Mouse (Mus musculus) brain, embryonic 18.5 days (tissue): ENCODE data around the gene Syde2.
"Not testable (repeated sequence)": the region's sequence is repeated elsewhere in the genome, so short reads cannot be mapped to it uniquely, and the experiment has no call there.

Experiments used
- DNase-seq: peaks from one replicate; pipeline ENCODE4 v3.0.0-alpha.2; 2012; ENCODE audit warnings: low read depth, low spot score

Syde2 gene

DNA sequence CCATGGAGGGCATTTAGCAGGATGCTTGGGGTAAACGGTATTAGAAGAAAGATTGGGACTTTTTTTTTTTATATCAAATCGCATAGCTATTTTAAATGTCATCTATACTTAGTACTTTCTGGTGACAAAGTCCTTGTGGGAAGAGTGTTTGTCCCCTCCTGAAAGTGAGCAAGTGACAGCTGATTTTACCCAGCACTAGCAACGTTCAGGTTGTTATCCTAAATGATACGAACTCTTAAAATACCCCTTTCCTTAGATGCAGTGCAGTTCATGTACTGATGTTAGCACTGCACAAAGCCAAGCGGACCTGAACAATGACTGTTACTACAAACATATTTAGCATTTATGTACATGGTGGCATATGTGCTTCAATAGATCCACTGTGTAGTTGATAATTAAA lies 20.9 kb upstream of the Syde2 start:
- DNase-seq, result no peak

- no peak for DNase-seq
Observed at GRCm38 (mm10) chr3:145969031-145969501, 18.6 kb upstream of the Syde2 start.

GRCm38 (mm10) chr3:145971501-145971900 lies 16.2 kb upstream of the Syde2 start:
- no peak for DNase-seq

DNA sequence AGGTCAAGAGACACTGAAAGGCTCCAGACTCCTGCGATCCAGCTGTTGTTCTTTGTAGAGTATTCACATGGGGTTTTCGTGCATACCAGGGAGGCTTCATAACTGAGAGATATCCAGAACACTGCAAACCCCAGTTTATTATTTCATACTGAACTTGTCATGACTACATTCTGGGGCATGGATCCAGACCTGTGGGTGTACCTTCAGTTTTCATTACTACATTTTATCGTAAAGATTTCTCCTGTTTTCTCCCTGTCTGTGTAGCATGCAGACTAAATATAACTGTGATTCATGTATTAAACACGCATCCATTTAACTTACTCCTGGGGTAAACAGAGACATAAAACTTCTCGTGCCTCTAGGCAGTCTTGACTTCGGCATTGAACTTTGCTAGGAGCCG lies 12.7 kb upstream of the Syde2 start:
- DNase-seq, result no peak

GRCm38 (mm10) chr3:145985333-145985925 lies 2.2 kb upstream of the Syde2 start:
- no peak for DNase-seq

DNA sequence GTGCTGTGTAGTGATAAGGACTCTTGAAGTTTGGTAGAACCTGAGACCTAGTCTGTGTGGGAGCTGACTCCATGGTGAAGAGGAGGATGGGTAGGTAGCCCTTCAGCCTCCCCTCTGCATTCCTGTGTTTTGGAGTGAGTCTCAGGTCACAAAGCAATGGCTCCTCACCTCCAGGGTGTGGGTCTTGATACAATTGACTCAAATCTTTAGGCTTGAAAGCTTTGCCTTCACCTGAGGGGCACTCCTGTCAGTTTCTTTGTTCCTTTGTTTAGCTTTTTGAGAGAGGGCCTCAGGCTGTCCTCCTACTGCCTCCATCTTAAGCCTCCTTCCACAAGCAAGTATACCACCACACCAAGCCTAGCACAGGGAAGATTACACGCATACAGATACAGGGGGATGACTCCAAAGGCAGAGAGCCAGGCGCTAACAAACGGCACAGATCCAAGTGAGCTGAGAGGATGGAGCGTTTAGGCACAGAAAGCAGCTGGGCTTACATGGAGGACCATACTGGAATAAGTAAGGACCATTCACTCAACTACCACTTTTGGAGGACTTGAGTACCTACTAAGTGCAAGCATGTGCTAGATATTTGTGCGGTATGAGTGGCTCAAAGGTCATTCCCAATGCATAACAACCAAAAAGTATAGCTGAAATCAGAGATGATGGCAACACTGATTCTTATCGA lies 1.2 kb upstream of the Syde2 start:
- no peak for DNase-seq

DNA sequence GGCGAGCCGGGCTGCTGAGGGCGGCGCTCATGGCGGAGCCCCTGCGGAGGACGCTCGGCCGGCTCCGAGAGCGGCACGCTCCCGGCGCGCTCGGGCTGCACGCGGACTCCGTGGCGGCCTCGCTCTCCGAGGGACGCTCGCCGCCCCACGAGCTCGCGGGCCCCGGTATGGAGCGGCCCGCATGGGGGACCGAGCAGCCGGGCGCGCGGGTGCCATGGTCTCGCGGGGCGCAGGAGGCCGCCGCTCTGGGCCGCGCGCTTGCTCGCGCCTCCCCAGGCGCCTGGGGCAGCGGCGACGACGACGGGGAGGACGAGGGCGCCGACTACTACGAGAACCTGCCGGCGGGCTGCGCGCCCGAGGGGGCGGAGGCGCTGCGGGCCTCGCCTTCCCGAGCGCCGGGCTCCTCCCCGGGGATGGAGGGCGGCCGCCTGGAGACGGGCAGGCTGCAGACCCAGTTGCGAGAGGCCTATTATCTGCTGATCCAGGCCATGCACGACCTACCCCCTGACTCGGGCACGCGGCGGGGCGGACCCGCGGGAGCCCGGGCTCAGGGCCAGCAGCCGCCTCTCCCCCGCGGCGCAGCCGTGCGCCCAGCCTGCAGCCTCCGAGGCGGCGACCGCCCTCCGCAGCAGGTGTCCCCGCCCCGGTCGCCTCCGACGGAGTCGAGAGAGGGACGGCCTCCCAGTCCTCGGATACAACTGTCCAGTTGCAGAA lies 457 bp downstream of the Syde2 start:
- DNase-seq, result no peak

GRCm38 (mm10) chr3:145988684-145989575 lies 1.3 kb downstream of the Syde2 start:
- DNase-seq, result no peak

- no peak for DNase-seq
Observed at GRCm38 (mm10) chr3:145989576-145990081, 2.0 kb downstream of the Syde2 start.

DNA sequence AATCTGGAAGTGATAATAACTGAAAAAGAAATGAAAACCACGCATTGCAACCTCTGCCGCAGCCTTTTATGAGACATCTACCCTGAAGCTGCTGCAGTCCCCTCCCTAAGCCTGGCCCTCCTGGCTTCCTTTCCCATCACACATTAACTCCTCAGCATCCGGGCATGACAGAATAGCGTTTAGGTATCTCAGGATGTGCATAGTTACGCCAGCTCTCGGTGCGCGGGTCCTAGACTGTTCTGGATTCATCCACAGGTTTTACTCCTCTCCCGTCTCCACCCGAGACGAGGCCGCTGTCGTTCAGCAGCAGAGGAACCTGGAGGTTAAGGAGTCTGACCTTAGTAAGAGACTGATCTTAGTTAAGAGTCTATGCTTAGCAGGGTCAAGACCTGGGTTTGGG lies 3.5 kb downstream of the Syde2 start:
- no peak for DNase-seq

GRCm38 (mm10) chr3:145991976-145992730 lies 4.5 kb downstream of the Syde2 start:
- no peak for DNase-seq

DNA sequence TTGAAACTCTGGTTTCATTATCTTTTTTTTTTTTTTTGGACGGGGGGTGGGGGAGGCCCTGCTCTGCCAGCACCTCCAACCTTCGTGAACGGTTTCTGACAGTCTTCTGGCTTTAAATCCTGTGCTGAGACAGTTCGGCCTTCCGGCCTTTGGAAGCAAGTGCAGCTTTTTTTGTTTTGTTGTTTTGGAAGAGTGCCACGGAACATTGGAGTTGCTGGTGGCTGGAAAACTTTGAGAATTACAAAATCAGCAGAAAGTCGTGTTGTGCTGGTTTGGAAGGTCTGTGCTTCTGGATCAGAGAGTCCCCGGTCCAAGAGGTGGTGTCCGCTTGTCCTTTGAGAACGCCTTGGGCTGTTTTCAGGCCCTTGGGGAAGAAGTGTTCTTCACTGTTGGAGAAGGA lies 5.1 kb downstream of the Syde2 start:
- DNase-seq, result no peak

DNA sequence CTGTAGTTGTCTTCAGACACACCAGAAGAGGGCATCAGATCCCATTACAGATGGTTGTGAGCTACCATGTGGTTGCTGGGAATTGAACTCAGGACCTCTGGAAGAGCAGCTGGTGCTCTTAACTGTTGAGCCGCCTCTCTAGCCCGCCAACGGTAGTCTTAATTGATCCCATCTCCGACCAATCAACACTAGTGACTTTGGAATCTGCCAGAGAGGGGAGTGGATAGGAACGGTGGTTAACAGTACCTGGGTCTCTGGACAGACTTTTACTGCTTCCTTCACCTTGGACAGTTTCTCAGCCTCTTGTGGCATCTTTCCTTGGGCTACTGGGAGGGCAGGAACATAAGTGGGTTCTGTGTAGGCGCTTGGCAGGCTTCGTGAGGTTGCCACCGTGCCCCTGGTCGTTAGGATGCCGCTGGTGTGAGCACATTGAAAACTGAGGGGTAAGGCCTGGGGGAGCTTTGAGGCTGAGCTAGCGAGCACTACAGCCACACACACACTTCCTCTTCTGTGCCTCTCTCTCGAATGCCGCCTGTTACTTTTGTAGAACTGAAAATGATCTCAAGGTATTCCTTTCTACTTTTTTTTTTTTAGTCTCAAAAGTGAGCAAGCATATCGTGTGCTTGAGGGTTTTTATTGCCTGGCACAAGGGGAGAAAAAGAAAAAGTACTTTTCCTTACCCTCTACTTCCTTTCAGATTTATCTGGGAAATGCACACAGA lies 6.0 kb downstream of the Syde2 start:
- no peak for DNase-seq

GRCm38 (mm10) chr3:145995489-145995888 lies 7.8 kb downstream of the Syde2 start:
- DNase-seq, result no peak

GRCm38 (mm10) chr3:145996539-145996938 lies 8.9 kb downstream of the Syde2 start:
- not testable (repeated sequence) for DNase-seq

GRCm38 (mm10) chr3:146004347-146005051 lies 16.8 kb downstream of the Syde2 start:
- no peak for DNase-seq

DNA sequence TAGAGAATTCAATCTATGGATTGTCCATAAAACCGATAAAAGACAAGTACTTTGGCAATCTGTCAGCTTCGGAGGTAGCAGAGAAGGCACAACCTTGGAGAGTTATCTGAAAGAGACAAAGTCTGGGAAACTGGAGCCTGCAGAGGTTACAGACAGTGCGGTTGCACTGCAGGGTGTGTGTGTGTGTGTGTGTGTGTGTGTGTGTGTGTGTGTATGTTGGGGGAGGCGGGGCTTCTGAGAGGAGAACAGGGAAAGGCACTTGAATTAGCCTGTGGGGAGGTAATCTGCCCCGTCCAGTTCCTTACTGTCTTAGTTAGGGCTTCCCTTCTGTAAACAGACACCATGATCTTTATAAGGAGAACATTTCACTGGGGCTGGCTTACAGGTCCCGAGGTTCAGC lies 20.2 kb downstream of the Syde2 start:
- no peak for DNase-seq

DNA sequence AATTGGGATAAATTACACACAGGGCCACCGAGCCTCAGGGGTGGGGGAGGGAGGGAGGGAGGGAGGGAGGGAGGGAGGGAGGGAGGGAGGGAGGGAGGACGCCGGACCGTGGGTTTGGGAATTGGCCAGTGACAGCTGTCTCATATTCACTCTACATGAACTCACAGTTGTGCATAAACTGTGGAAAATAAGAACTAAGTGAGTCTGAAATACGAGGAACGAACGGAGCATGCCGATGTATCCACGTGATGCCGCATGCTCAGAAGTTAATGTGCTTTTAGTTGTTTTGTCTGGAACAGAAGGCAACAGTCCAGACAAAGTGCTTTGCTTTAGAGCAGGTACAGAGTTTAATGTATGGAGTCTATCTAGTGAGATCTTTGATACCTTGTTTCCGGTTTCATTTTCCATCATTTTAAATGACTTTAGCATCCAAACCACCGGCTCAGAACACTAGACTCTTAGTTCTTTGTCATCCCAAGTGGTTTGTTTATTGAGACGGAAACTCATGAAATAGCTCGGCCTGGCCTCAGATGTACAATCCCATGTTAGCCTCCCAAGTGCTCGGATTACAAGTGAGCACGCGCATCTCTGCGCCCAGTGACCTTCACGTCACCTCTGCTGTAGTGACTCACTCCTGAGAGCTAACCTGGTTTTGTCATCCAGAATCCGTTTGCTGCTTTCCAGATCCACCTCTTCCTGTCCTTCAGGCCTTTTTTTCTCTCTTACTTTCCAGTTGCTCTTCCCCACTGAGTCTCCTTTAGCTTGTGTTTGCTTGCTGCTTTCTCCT lies 22.4 kb downstream of the Syde2 start:
- DNase-seq, result no peak

- DNase-seq, result no peak
Observed at GRCm38 (mm10) chr3:146010751-146011150, 23.1 kb downstream of the Syde2 start.
